Mouse (Mus musculus): Measurements from ENCODE around the gene Trim28.

The Trim28 gene

GRCm38 (mm10) chr7:13033451-13034147, 34.7 kb downstream of the Trim28 start:
- DNase-seq (ENCODE audit: low read depth, low spot score) = no peak

GRCm38 (mm10) chr7:13034148-13034977, 35.4 kb downstream of the Trim28 start, which contains the start of gene Chmp2a:
Gene Chmp2a, minus strand, starts transcription at chr7:13034807.
- DNase-seq (ENCODE audit: low read depth, low spot score) = peak; percentile 95

DNA sequence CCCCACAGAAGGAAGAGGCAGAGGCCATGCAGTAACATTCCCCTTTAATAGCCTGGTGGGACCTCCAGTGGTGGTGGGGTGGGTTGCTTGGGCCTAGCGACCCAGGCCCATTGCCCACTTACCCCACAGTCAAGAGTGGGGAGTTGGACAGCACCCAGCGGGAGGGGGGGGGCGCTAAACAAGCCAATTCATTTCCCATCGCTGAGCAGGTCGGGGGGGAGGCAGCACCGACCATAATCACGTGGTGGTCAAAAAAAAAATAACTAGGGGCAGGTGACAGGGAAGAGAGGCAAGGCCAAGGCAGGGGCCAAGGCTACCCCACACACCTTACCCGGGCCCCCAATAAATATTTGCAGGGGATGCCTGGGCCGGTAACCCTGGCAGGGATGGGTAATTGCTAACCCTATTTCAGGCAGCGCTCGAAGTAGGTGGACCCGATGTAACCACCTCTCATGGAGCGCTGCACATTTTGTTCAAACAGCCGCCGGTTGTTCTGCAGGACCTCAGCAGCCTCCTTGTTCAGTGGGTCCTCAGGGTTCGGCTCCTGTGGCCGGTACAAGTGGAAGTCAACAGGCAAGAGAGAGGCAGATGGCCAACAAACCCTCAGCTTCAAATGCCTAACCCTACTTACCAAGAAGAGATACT, 36.4 kb downstream of the Trim28 start:
- DNase-seq (ENCODE audit: low read depth, low spot score) = no peak

GRCm38 (mm10) chr7:13036806-13037205, 37.9 kb downstream of the Trim28 start:
- DNase-seq (ENCODE audit: low read depth, low spot score) = no peak

DNA sequence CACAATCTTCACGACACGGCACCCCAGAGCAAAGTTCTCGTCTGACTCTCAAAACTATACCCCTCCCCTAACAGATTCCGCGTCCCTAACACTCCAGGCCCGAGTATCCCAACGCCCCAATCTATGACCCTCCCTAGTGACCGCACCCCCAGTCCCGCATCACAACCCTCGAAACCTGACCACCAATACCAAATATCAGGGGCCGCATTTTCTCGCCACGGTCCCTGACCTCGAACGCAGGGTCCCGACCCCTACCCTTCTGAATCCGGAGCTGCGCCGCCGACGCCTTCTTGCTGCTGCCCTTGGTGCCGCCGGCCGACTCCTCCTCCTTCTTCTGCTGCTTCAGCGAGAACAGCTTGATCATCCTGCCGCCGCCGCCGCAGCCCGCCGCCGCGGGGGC, 38.5 kb downstream of the Trim28 start:
- DNase-seq (ENCODE audit: low read depth, low spot score) = no peak

DNA sequence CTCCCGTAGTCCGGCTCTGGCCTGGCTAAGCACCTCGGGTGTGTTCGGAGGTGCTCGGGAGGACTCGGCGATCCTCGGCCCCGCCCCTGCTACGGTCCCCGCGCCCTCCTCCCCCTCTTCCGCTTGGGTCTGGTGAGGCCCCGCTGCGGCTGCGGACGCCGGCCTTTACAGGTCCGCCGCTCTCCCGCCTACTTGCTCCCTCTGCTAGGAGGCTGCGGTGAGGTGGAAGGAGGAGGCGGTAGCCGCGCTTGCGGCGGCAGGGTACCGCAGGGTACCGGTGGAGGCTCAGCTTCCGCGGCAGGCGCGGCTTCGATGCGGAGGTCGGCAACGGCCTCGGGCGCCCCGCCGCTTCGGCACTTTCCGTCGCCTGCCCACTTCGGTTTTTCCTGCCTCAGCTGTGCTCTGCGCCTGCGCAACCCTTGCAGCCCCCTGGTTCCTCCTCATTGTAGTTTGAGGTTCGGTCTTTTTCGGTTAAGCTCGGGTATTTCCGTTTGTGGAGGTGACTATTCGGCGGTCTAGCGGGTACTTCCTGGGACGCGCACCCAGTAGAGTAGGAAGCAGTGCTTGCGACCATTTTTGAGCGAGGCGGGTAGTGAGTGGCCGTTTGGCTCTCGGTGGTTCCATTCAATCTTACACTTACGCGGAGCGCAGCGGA, 39.1 kb downstream of the Trim28 start, which contains the start of gene Ube2m:
Gene Ube2m, minus strand, starts transcription at position 375 of the 655 bp plus-strand sequence.
- peak; percentile 98 for DNase-seq (ENCODE audit: low read depth, low spot score)

DNA sequence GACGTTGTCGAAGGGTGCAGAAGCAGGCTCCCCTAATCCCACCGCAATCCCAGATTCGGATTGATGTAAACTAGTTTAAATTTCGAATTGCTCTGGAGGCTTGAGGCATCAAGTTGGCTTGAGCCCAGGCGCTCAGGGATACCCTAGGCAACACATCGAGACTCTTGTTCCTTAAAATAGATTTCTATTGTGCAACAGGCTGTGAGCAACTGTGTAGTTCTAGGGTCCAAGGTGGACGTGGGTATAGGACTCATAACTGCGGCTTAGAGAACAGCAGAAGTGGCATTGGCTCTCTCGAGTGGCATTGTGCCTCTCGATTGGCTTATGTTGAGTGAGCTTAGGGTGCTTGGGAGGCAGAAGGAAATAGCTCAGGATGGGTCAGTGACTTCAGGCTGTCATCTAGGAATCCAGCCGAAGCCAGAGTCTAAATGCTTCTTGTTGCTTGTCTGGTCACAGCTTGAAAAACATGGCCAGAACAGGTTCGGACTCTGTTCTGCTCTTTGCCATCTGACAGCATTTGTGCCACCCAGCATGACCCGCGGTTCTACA, 39.8 kb downstream of the Trim28 start:
- no peak for DNase-seq (ENCODE audit: low read depth, low spot score)

- DNase-seq (ENCODE audit: low read depth, low spot score) = no peak
Observed at GRCm38 (mm10) chr7:13039181-13039580, 40.3 kb downstream of the Trim28 start.

GRCm38 (mm10) chr7:13041256-13041655, 42.3 kb downstream of the Trim28 start:
- DNase-seq (ENCODE audit: low read depth, low spot score) = no peak

GRCm38 (mm10) chr7:13042511-13042910, 43.6 kb downstream of the Trim28 start:
- no peak for DNase-seq (ENCODE audit: low read depth, low spot score)

- no peak for DNase-seq (ENCODE audit: low read depth, low spot score)
Observed at GRCm38 (mm10) chr7:13043120-13043444, 44.2 kb downstream of the Trim28 start.

- DNase-seq (ENCODE audit: low read depth, low spot score) = peak; percentile 28
Observed at GRCm38 (mm10) chr7:13043445-13044253, 44.7 kb downstream of the Trim28 start.

GRCm38 (mm10) chr7:13044254-13044625, 45.3 kb downstream of the Trim28 start:
- no peak for DNase-seq (ENCODE audit: low read depth, low spot score)

DNA sequence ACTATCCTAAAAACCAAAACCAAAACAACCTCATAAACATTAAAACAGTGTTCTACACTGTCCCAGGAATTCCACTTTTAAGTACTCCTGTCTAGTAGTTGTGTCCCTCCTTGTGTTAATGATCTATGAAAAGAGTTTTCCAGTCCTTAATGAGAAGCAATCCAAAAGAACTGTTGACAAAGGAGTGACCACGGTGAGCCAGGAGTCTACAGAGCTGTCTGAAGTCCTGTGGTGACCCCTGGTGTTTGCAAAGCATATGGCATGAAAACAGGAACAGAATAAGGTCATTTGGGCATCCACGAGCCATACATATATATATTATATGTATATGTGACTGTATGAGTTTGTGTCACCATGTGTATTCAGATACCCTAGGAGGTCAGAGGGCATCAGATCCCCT, 47.2 kb downstream of the Trim28 start:
- peak; percentile 78 for DNase-seq (ENCODE audit: low read depth, low spot score)

GRCm38 (mm10) chr7:13053001-13053400, 54.1 kb downstream of the Trim28 start:
- no peak for DNase-seq (ENCODE audit: low read depth, low spot score)

- DNase-seq (ENCODE audit: low read depth, low spot score) = no peak
Observed at GRCm38 (mm10) chr7:13053501-13053900, 54.6 kb downstream of the Trim28 start.

DNA sequence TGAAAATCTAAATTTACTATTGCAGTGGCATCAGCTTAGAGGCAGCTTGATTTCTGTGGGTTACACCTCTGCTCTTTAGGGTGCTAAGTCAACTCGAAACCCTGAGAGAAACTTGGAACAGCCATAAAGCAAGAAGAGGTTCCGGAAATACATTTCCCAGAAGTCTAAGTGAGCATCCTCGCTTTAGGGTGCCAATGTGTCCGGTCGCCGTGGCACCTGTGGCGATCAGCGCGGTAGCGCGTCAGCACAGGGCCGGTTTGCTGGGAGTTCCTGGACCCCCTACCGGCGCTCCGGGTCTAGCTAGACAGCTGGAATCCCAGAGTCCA, 55.0 kb downstream of the Trim28 start:
- DNase-seq (ENCODE audit: low read depth, low spot score) = no peak

- DNase-seq (ENCODE audit: low read depth, low spot score) = peak; percentile 97
Observed at GRCm38 (mm10) chr7:13054287-13055010, 55.5 kb downstream of the Trim28 start, which contains the start of gene Mzf1. Gene Mzf1, minus strand, starts transcription at chr7:13054764.

DNA sequence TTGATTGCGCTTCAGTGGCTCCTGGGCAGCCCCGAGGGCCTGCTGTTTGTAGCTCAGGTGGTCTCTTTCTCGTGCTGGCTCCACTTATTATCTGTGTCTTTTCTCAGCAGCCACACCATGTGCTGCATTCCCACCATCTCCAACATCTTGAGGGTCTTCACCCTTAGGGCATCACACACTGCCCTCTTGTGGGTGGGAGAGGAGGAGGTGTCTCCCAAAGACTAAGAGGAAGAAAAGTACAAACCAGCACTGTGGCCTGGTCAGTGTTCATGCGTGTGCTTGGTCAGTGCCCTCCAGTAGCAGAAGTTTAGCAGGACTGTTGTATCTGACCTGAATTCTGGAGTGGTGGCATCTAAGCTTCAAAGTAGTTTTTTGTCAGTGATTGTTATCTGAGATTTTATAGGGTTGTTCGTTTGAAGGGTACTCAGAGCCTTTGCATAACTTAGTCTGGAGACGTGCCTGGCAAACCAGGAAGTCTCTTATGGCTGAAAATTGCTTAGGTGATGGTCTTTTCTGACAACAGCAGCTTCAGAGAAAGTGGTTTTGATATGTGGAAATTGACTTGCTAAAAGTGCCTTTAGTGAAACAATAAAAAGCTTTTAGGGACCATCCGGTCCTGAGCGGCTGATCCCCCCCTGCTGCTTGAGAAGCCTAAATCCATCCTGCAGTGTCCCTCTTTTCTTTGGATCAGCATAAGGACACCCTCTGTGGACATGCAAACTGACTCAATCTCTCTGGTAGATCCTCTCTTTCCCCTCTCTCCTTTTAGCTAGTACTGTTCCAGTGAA, 58.2 kb downstream of the Trim28 start:
- DNase-seq (ENCODE audit: low read depth, low spot score) = no peak
